Mouse (Mus musculus) heart, embryonic 16.5 days (tissue): ENCODE measurements at regions not wholly inside any gene's neighbourhood (a gene's known extent, or its start where the extent isn't known, plus 50 kb on each side); places are given as distances from the start of the nearest gene placed in this dataset.

Experiments used
- ATAC-seq: fragments of 200-750 bp; cut with Nextera tagmentation; replicated peaks from 2 replicates; pipeline ENCODE4 v1.8.0; 2017; ENCODE audit warnings: moderate number of reproducible peaks; ENCODE audit not compliant: insufficient read depth, low FRiP score; ENCODE audit errors: extremely low read depth
- H3K27ac ChIP-seq: fragments of 300-500 bp; sonication (generic); 2 replicates; pipeline ENCODE4 v1.5.1; 2014; ENCODE audit warnings: mild to moderate bottlenecking, low read length, control low read depth, moderate library complexity
- H3K27me3 ChIP-seq: fragments of 300-500 bp; sonication (generic); 2 replicates; pipeline ENCODE4 v1.6.1; 2014; ENCODE audit warnings: low read length, mixed read lengths; ENCODE audit not compliant: control insufficient read depth, insufficient read depth
- H3K36me3 ChIP-seq: fragments of 300-500 bp; sonication (generic); 2 replicates; pipeline ENCODE4 v1.6.1; 2014; ENCODE audit not compliant: control insufficient read depth, insufficient read depth
- H3K4me1 ChIP-seq: fragments of 300-500 bp; sonication (generic); 2 replicates; pipeline ENCODE4 v1.6.1; 2014; ENCODE audit warnings: low read length, mixed read lengths; ENCODE audit not compliant: control insufficient read depth, insufficient read depth
- H3K4me2 ChIP-seq: fragments of 300-500 bp; sonication (generic); 2 replicates; pipeline ENCODE4 v1.6.1; 2014; ENCODE audit warnings: low read depth, mild to moderate bottlenecking, control low read depth, low read length
- H3K4me3 ChIP-seq: fragments of 300-500 bp; sonication (generic); 2 replicates; pipeline ENCODE4 v1.5.1; 2014; ENCODE audit warnings: mild to moderate bottlenecking, control low read depth, low read length
- H3K9ac ChIP-seq: fragments of 300-500 bp; sonication (generic); 2 replicates; pipeline ENCODE4 v1.6.1; 2014; ENCODE audit warnings: low read length, control low read depth
- H3K9me3 ChIP-seq: fragments of 300-500 bp; sonication (generic); replicated peaks from 2 replicates; pipeline ENCODE4 v1.6.1; 2016; ENCODE audit warnings: low read length; ENCODE audit not compliant: control insufficient read depth
- WGBS: fragments of 180-500 bp; shearing (Covaris S2); extraction: QIAGEN DNeasy Blood & Tissue Kit; methylation state at CpG from one replicate; pipeline ENCODE4 v1.1.7; 2014; 5-methylcytosine and 5-hydroxymethylcytosine counted together

- 80% methylated on average over 4 of the region's 4 CpGs for WGBS
- Histone ChIP-seq H3K4me3 (no peak overlapping the region), H3K27ac (no peak overlapping the region), H3K4me2 (no peak overlapping the region), H3K36me3 (no peaks in the 10 kb centered on the region), H3K9ac (no peak overlapping the region), H3K27me3 (no peaks in the 10 kb centered on the region), H3K9me3 (no peaks in the 10 kb centered on the region), H3K4me1 (peaks cover 3% of the 10 kb centered on the region; the same call in 1 of the 2 replicates)
- 0 out of 2 replicates have a peak, but pooled peaks have one; percentile 5 for ATAC-seq
These were observed 72.9 kb upstream of the Rxra start for GRCm38 (mm10) chr2:27603333-27603732.

GRCm38 (mm10) chr2:27604588-27604987, 71.7 kb upstream of the Rxra start:
- no peaks in the 10 kb centered on the region for H3K27me3 ChIP-seq
- WGBS: 35% methylated on average over 3 of the region's 3 CpGs
- no peak for ATAC-seq

GRCm38 (mm10) chr2:27606816-27607215, 69.4 kb upstream of the Rxra start:
- no peak overlapping the region for H3K4me2 ChIP-seq
- peaks cover 3% of the 10 kb centered on the region; the same call in 1 of the 2 replicates for H3K4me1 ChIP-seq
- H3K27me3 ChIP-seq: no peaks in the 10 kb centered on the region
- H3K9ac ChIP-seq: no peak overlapping the region
- no peak overlapping the region for H3K27ac ChIP-seq
- WGBS: 59% methylated on average over 9 of the region's 9 CpGs
- 0 out of 2 replicates have a peak, but pooled peaks have one; percentile 18 for ATAC-seq
- no peaks in the 10 kb centered on the region for H3K9me3 ChIP-seq
- H3K4me3 ChIP-seq: no peak overlapping the region
- H3K36me3 ChIP-seq: no peaks in the 10 kb centered on the region

More at GRCm38 (mm10) chr2:27604588-27604987, 71.7 kb upstream of the Rxra start:
- Histone ChIP-seq H3K9me3 (no peaks in the 10 kb centered on the region), H3K4me2 (no peak overlapping the region), H3K4me1 (peaks cover 3% of the 10 kb centered on the region; the same call in 1 of the 2 replicates), H3K4me3 (no peak overlapping the region), H3K36me3 (no peaks in the 10 kb centered on the region), H3K27ac (no peak overlapping the region), H3K9ac (no peak overlapping the region)

GRCm38 (mm10) chr2:27621741-27622140, 54.5 kb upstream of the Rxra start:
- Histone ChIP-seq H3K36me3 (no peaks in the 10 kb centered on the region), H3K4me3 (no peak overlapping the region), H3K27me3 (peaks cover 3% of the 10 kb centered on the region; the same call in 1 of the 2 replicates), H3K4me2 (no peak overlapping the region), H3K9ac (no peak overlapping the region), H3K27ac (no peak overlapping the region), H3K4me1 (no peaks in the 10 kb centered on the region), H3K9me3 (no peaks in the 10 kb centered on the region)
- 72% methylated on average over 3 of the region's 3 CpGs for WGBS
- ATAC-seq: no peak

GRCm38 (mm10) chr2:27624656-27625366, 51.4 kb upstream of the Rxra start:
- 78% methylated on average over 2 of the region's 2 CpGs for WGBS

More at GRCm38 (mm10) chr2:27624656-27625366, 51.4 kb upstream of the Rxra start:
- Histone ChIP-seq H3K27ac (no peak overlapping the region), H3K4me1 (no peaks in the 10 kb centered on the region), H3K9me3 (no peaks in the 10 kb centered on the region), H3K4me2 (no peak overlapping the region), H3K36me3 (no peaks in the 10 kb centered on the region), H3K9ac (no peak overlapping the region), H3K27me3 (no peaks in the 10 kb centered on the region), H3K4me3 (no peak overlapping the region)
- ATAC-seq: no peak
